Comparison of ENCODE assay signal across 13 mouse cellular contexts in the genomic region with DNA sequence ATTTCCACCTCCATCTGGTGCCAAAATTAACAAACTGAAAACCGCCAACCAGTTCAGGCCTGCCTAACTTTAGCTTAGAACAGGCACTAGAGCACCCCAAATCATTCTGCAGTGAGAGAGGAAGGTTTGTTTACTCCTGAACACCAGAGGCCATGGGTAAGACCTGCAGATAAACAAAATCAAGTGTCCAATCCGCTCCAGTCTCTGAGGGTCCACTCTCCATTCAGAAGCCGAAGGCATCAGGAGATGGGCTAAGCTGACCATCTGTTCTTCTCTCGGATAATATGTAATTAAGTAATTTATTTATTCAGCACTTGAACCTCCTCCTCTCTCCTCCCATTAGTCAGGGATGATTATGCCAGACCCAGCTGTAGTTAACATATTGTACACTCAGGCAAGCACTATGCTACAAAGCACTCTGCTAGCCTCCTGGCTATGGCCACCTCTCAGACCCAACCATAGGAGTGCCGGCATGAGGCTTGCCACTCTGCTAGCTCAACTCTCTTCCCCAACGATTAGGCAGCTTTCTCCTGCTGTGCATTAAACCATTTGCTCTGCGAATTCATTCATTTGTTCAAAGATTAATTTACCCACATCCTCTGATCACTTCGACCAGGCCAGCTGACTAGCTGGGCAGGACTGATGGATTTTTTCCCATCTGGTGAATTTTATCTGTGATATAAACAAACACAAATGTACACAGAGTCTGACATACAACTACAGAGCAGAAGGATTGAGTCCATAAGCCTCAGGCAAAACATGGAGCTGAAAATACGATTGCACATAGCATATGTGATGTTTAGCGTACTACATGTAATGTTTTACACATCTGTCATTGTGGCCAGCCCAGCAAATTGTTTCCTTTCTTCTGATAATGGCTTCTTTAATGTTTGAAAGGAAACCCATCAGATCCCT.
DNase-seq lines count a peak whose midpoint lies in the region; ATAC-seq lines count a peak whose summit lies in the region.
"Had no signal": no experiment of that assay in that cellular context is flagged by ENCODE, and none has a peak within 500 bp of the region (broad histone marks: within the 10 kb centered on the region; RNA-seq: fewer than 3 reads in every experiment).

No protein-coding gene starts in this region.

- no peak overlapping the region for H3K4me3 ChIP-seq in forebrain, embryonic 13.5 days
- H3K4me3 ChIP-seq: lung, embryonic 15.5 days had no signal

- H3K36me3 ChIP-seq in forebrain, embryonic 13.5 days (ENCODE audit: poor library complexity, severe bottlenecking) = no peaks in the 10 kb centered on the region
- H3K36me3 ChIP-seq: lung, embryonic 15.5 days had no signal

- DNase-seq in layer of hippocampus, adult 18-20 months (ENCODE audit: low spot score in 2 of 2) = peak; percentile 7 to 35
- DNase-seq in layer of hippocampus, adult 11-12 months (ENCODE audit: low spot score) = no peak
- peak; percentile 23 for DNase-seq in mesoderm, embryonic 11.5 days (ENCODE audit: low read depth, low spot score)
- peak; percentile 60 for DNase-seq in retina, embryonic 14.5 days (ENCODE audit: low spot score)
- DNase-seq in gastrocnemius, postnatal 4 days (ENCODE audit: low spot score in 2 of 2) = no peak
- no peak for DNase-seq in thymus, postnatal 14 days
- DNase-seq: adrenal gland, postnatal 36 days; cerebellum, adult 11-12 months; gastrocnemius, postnatal 14 days; kidney, adult 2 months had no signal

- peak overlapping the region; percentile 25; the same call in 1 of the 2 replicates for H3K27ac ChIP-seq in forebrain, embryonic 13.5 days
- H3K27ac ChIP-seq: lung, embryonic 15.5 days had no signal

- no peaks in the 10 kb centered on the region for H3K27me3 ChIP-seq in forebrain, embryonic 13.5 days
- H3K27me3 ChIP-seq: lung, embryonic 15.5 days had no signal

- H3K9me3 ChIP-seq in forebrain, embryonic 13.5 days (replicated peaks) = no peaks in the 10 kb centered on the region
- H3K9me3 ChIP-seq: lung, embryonic 15.5 days had no signal

- peaks cover 12% of the 10 kb centered on the region; the same call in 1 of the 2 replicates for H3K4me1 ChIP-seq in forebrain, embryonic 13.5 days
- H3K4me1 ChIP-seq: lung, embryonic 15.5 days had no signal

- 49% methylated on average over 10 of the region's 10 CpGs for whole genome bisulfite sequencing in forebrain, embryonic 13.5 days

- peak; percentile 94 for ATAC-seq in forebrain, embryonic 13.5 days
- ATAC-seq: Patski had no signal

- no peak overlapping the region for H3K4me2 ChIP-seq in forebrain, embryonic 13.5 days
- H3K4me2 ChIP-seq: lung, embryonic 15.5 days had no signal

- no peak overlapping the region for H3K9ac ChIP-seq in forebrain, embryonic 13.5 days
- H3K9ac ChIP-seq: lung, embryonic 15.5 days had no signal

Comparison
In these comparisons a context has a peak if more than half of its experiments do, and no peak if none do; other contexts are left out.
1. DNase-seq: peak in layer of hippocampus, adult 18-20 months (2 of 2), mesoderm, embryonic 11.5 days (single experiment) and retina, embryonic 14.5 days (single experiment); none in layer of hippocampus, adult 11-12 months (single experiment), gastrocnemius, postnatal 4 days (0 of 2) and thymus, postnatal 14 days (single experiment).